Mouse (Mus musculus) olfactory bulb, adult 2 months (tissue): ENCODE data around the gene Gabarapl2.

ENCODE experiments used
- CTCF ChIP-seq: fragments of 200-500 bp; IDR thresholded peaks from 2 replicates; pipeline ENCODE4 v1.5.1; 2012; ENCODE audit warnings: low read depth, mild to moderate bottlenecking, low read length, moderate library complexity; ENCODE audit not compliant: insufficient read depth
- POLR2A ChIP-seq: fragments of 200-500 bp; IDR thresholded peaks from 2 replicates; pipeline ENCODE4 v1.6.1; 2012; ENCODE audit warnings: mild to moderate bottlenecking, low read depth, low read length, moderate library complexity; ENCODE audit not compliant: insufficient read depth

- no peak for TF ChIP-seq CTCF
- no peak for TF ChIP-seq POLR2A
These were observed 35.8 kb downstream of the Gabarapl2 start for GRCm38 (mm10) chr8:111976326-111976725.
